Mouse (Mus musculus): ENCODE results near the gene Cdhr3. TPM values are rescaled to one million over a fixed set of nuclear protein-coding genes. Genes with fewer than 3 reads are reported as not detected.

The Cdhr3 gene
- polyA plus RNA-seq, 1 experiment from 2014 or later: not detected

- Histone ChIP-seq H3K9ac (no peak overlapping the region), H3K4me1 (peaks cover 30% of the 10 kb centered on the region), H3K36me3 (no peaks in the 10 kb centered on the region), H3K4me3 (no peak overlapping the region), H3K27ac (peak overlapping the region; percentile 44; the same call in 1 of the 2 replicates), H3K27me3 (no peaks in the 10 kb centered on the region), H3K9me3 (no peaks in the 10 kb centered on the region), H3K4me2 (no peak overlapping the region)
- no peak for ATAC-seq (ENCODE audit: insufficient number of reproducible peaks, insufficient read depth, low FRiP score, low TSS enrichment, low read depth)
- 55% methylated on average over 7 of the region's 7 CpGs for WGBS
Measured at GRCm38 (mm10) chr12:33016824-33017705, 75.6 kb downstream of the Cdhr3 start.

GRCm38 (mm10) chr12:33015103-33015502, 77.6 kb downstream of the Cdhr3 start:
- Histone ChIP-seq H3K4me1 (peaks cover 23% of the 10 kb centered on the region), H3K4me3 (no peak overlapping the region), H3K27me3 (no peaks in the 10 kb centered on the region), H3K9ac (no peak overlapping the region), H3K36me3 (no peaks in the 10 kb centered on the region), H3K9me3 (peaks cover 5% of the 10 kb centered on the region), H3K4me2 (no peak overlapping the region), H3K27ac (no peak overlapping the region)
- 91% methylated on average over 1 of the region's 1 CpGs for WGBS
- ATAC-seq (ENCODE audit: insufficient number of reproducible peaks, insufficient read depth, low FRiP score, low TSS enrichment, low read depth): no peak

DNA sequence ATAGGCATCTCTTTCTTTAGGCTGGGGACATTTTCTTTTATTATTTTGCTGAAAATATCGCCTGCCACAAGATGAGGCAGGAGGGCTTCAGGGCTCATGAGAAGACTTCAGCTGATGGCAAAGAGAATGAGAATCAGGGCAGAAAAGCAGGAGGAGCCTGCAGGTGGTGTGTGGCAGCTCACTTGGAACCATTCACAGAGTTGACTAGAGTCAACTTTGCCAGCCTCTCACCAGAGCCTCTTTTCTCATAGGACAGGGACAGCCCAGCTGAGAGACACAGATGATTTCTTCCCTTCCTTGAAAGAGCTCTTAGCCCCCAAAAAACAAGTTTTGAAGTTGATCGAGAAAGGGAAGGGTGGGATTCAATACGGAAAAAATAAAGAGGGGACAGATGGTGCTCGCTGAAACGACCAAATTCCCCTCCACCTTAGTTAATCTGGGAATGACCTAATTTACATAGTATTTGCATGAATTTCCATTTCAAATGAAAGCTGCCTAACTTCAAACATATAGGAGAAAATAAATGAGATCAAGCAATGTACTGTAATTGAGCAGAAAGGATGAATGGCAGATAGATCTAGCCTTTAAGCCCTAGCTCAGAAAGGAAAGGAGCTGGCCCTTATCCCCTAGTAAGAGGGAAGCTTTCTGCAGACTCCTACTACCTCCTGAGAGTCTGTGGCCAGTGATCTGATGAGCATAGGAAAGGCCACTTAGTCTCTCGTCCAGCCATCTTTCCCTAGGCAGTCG, 78.5 kb downstream of the Cdhr3 start:
- ATAC-seq (ENCODE audit: insufficient number of reproducible peaks, insufficient read depth, low FRiP score, low TSS enrichment, low read depth): no peak
- H3K9me3 ChIP-seq: peaks cover 5% of the 10 kb centered on the region
- no peaks in the 10 kb centered on the region for H3K27me3 ChIP-seq
- no peaks in the 10 kb centered on the region for H3K36me3 ChIP-seq
- H3K4me2 ChIP-seq: no peak overlapping the region
- H3K4me1 ChIP-seq: peaks cover 27% of the 10 kb centered on the region
- H3K9ac ChIP-seq: no peak overlapping the region
- no peak overlapping the region for H3K4me3 ChIP-seq
- 66% methylated on average over 7 of the region's 7 CpGs for WGBS
- no peak overlapping the region for H3K27ac ChIP-seq

- Histone ChIP-seq H3K4me3 (no peak overlapping the region), H3K9ac (no peak overlapping the region), H3K9me3 (peaks cover 5% of the 10 kb centered on the region), H3K4me1 (peaks cover 27% of the 10 kb centered on the region), H3K4me2 (no peak overlapping the region), H3K27ac (peak overlapping the region; percentile 41), H3K27me3 (no peaks in the 10 kb centered on the region), H3K36me3 (no peaks in the 10 kb centered on the region)
- no peak for ATAC-seq (ENCODE audit: insufficient number of reproducible peaks, insufficient read depth, low FRiP score, low TSS enrichment, low read depth)
- 40% methylated on average over 3 of the region's 3 CpGs for WGBS
Measured at GRCm38 (mm10) chr12:33010026-33010425, 82.6 kb downstream of the Cdhr3 start.

GRCm38 (mm10) chr12:33009206-33009966, 83.3 kb downstream of the Cdhr3 start:
- Histone ChIP-seq H3K9ac (no peak overlapping the region), H3K27me3 (no peaks in the 10 kb centered on the region), H3K27ac (peak overlapping the region; percentile 41), H3K9me3 (peaks cover 5% of the 10 kb centered on the region), H3K36me3 (no peaks in the 10 kb centered on the region), H3K4me3 (no peak overlapping the region), H3K4me1 (peaks cover 27% of the 10 kb centered on the region), H3K4me2 (no peak overlapping the region)
- 37% methylated on average over 6 of the region's 6 CpGs for WGBS
- ATAC-seq (ENCODE audit: insufficient number of reproducible peaks, insufficient read depth, low FRiP score, low TSS enrichment, low read depth): peak; percentile 57; the same call in 1 of the 2 replicates

DNA sequence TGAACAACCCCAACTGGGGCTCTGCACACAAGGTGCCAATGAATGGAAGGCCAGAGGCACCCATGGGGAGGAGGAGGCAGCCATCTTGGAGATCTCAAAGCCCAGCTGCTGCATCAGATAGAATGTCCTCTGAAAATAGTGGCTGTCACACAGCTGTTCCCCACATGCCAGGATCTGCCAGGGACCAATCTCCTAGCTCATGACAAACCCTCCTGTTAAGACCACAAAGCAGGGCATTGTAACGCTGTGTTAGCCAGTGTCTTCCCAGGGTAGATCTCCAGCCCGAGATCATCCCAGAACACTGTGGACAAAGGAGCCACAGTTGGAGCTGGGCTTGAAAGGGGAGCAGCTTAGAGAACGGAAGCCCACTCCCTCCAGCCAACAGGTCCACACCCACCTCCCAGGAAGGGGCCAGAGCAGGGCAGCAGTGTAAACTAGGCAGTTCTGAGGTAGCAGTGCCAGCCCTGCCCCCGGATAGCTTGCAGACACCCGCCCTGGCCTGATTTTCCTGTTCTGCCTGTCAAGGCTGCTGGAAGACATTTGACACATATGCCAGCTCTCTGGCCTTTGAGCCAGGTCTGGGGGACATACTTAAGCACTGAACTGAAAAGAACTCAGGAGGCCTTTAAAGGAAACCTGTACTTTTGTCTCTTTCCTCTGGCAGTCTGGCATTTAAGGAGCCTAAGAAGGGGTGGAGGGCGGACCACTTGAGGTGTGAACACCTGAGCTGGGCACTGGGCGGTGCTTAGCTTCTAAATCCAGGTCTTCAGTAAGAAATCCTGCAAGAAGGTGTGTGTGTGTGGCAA, 84.2 kb downstream of the Cdhr3 start:
- peak; percentile 57; the same call in 1 of the 2 replicates for ATAC-seq (ENCODE audit: insufficient number of reproducible peaks, insufficient read depth, low FRiP score, low TSS enrichment, low read depth)
- H3K9me3 ChIP-seq: peaks cover 5% of the 10 kb centered on the region
- 25% methylated on average over 7 of the region's 7 CpGs for WGBS
- H3K27me3 ChIP-seq: no peaks in the 10 kb centered on the region
- peaks cover 27% of the 10 kb centered on the region for H3K4me1 ChIP-seq
- peak overlapping the region; percentile 5; the same call in 1 of the 2 replicates for H3K4me2 ChIP-seq
- peak overlapping the region; percentile 62 for H3K27ac ChIP-seq
- no peak overlapping the region for H3K4me3 ChIP-seq
- 0 out of 2 replicates have a peak overlapping the region, but pooled peaks have one; percentile 8 for H3K9ac ChIP-seq
- H3K36me3 ChIP-seq: no peaks in the 10 kb centered on the region

DNA sequence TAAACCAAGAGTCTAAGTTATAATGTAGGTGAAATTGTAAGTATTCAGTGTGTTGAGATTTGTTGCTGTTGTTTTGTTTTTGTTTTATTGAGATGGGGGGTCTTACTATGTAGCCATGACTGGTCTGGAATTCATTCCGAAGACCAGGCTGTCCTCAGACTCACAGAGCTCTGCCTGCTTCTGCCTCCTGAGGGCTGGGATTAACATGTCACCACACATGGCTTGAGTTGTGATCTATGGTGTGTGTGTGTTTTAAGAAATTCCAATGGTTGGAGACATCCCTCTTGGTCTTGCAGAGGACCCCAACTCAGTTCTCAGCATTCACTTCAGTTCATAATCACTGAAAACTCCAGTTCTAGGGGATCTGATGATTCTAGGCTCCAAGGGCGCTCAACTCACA, 85.5 kb downstream of the Cdhr3 start:
- Histone ChIP-seq H3K27me3 (no peaks in the 10 kb centered on the region), H3K9ac (no peak overlapping the region), H3K4me1 (peaks cover 27% of the 10 kb centered on the region), H3K4me2 (no peak overlapping the region), H3K4me3 (no peak overlapping the region), H3K36me3 (no peaks in the 10 kb centered on the region), H3K9me3 (peaks cover 5% of the 10 kb centered on the region), H3K27ac (no peak overlapping the region)
- 89% methylated on average over 2 of the region's 2 CpGs for WGBS
- no peak for ATAC-seq (ENCODE audit: insufficient number of reproducible peaks, insufficient read depth, low FRiP score, low TSS enrichment, low read depth)

DNA sequence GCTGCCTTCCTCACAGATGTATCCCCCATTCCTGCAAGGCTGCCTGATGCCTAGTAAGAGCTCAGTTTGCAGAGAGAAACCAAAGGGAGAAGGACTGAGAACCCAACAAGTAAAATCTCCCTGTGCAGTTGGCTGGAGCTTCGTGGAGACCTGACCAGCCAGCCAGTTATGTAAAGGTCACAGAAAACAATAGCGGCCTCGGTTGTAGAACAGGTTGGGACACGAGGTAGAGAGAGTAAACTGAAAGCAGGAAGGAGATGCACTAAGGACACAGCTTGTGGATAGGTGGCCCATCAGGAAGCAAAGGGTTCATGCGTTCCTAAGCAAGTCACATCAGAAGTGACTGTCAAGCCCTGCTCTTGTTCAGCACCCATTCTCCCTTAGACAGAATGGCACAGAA, 86.8 kb downstream of the Cdhr3 start:
- no peak overlapping the region for H3K9ac ChIP-seq
- H3K4me1 ChIP-seq: peaks cover 27% of the 10 kb centered on the region
- no peak for ATAC-seq (ENCODE audit: insufficient number of reproducible peaks, insufficient read depth, low FRiP score, low TSS enrichment, low read depth)

GRCm38 (mm10) chr12:33003339-33003965, 89.2 kb downstream of the Cdhr3 start:
- Histone ChIP-seq H3K9ac (no peak overlapping the region), H3K36me3 (no peaks in the 10 kb centered on the region), H3K4me3 (no peak overlapping the region), H3K9me3 (no peaks in the 10 kb centered on the region), H3K4me1 (peaks cover 17% of the 10 kb centered on the region), H3K27me3 (no peaks in the 10 kb centered on the region), H3K4me2 (no peak overlapping the region), H3K27ac (no peak overlapping the region)
- 71% methylated on average over 8 of the region's 8 CpGs for WGBS
- ATAC-seq (ENCODE audit: insufficient number of reproducible peaks, insufficient read depth, low FRiP score, low TSS enrichment, low read depth): no peak

More for the DNA sequence above, 86.8 kb downstream of the Cdhr3 start:
- Histone ChIP-seq H3K4me2 (no peak overlapping the region), H3K27me3 (no peaks in the 10 kb centered on the region), H3K36me3 (no peaks in the 10 kb centered on the region), H3K27ac (no peak overlapping the region), H3K4me3 (no peak overlapping the region), H3K9me3 (peaks cover 1% of the 10 kb centered on the region; the same call in 1 of the 2 replicates)
- 78% methylated on average over 5 of the region's 5 CpGs for WGBS

GRCm38 (mm10) chr12:33000402-33000801, 92.3 kb downstream of the Cdhr3 start:
- no peak overlapping the region for H3K27ac ChIP-seq
- H3K36me3 ChIP-seq: no peaks in the 10 kb centered on the region
- 0 out of 2 replicates have a peak, but pooled peaks cover 7% of the 10 kb centered on the region for H3K4me1 ChIP-seq
- WGBS: 65% methylated on average over 4 of the region's 4 CpGs
- no peak overlapping the region for H3K4me3 ChIP-seq
- no peak for ATAC-seq (ENCODE audit: insufficient number of reproducible peaks, insufficient read depth, low FRiP score, low TSS enrichment, low read depth)
- H3K9ac ChIP-seq: no peak overlapping the region
- H3K9me3 ChIP-seq: no peaks in the 10 kb centered on the region
- no peaks in the 10 kb centered on the region for H3K27me3 ChIP-seq
- H3K4me2 ChIP-seq: no peak overlapping the region
